Mouse (Mus musculus) brain, embryonic 14.5 days (tissue): ENCODE measurements around the gene Gmds. TPM values are rescaled to one million over a fixed set of nuclear protein-coding genes. Genes with fewer than 3 reads are reported as not detected.

ENCODE experiments used
- DNase-seq: peaks from one replicate; pipeline ENCODE4 v3.0.0-alpha.2; 2011; ENCODE audit warnings: low read depth
- CTCF ChIP-seq: fragments of 200-500 bp; IDR thresholded peaks from 2 replicates; pipeline ENCODE4 v1.5.1; 2012; ENCODE audit warnings: inconsistent platforms, mild to moderate bottlenecking, moderate library complexity, borderline replicate concordance; ENCODE audit not compliant: insufficient read depth, insufficient read length; ENCODE audit errors: extremely low read depth
- POLR2A ChIP-seq: fragments of 200-500 bp; IDR thresholded peaks from 2 replicates; pipeline ENCODE4 v1.6.1; 2012; ENCODE audit warnings: mild to moderate bottlenecking, inconsistent platforms, borderline replicate concordance; ENCODE audit not compliant: poor library complexity, insufficient read depth, insufficient read length, severe bottlenecking; ENCODE audit errors: extremely low read depth
- polyA plus RNA-seq: library from polyadenylated mRNA; depleted of rRNA; stranded (reverse); fragments of >200 nt; gene quantifications from 2 replicates; pipeline ENCODE4 v1.2.3, GENCODE M21; 2012

Gmds gene
- polyA plus RNA-seq, 1 experiment = 19.8 TPM

DNA sequence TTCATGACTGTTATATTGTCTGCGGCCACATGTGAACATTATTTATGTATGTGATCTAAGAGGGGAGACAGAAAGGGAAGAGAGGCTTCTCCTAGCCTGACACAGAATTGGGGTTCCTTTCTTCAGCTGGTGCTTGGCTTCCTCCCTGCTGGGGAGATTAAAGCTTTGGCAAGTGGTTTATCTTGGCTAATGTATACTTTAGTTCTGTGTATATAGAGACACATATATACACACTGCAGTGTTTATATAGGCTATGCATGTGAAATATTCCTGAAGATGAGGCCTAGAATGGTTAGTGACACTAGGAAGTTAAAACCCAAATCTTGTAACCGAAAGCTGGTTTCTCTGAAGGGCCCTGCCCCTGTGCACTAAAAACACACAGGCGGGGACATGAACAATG, 450.0 kb downstream of the Gmds start:
- TF ChIP-seq CTCF (no peak), POLR2A (no peak)
- no peak for DNase-seq

DNA sequence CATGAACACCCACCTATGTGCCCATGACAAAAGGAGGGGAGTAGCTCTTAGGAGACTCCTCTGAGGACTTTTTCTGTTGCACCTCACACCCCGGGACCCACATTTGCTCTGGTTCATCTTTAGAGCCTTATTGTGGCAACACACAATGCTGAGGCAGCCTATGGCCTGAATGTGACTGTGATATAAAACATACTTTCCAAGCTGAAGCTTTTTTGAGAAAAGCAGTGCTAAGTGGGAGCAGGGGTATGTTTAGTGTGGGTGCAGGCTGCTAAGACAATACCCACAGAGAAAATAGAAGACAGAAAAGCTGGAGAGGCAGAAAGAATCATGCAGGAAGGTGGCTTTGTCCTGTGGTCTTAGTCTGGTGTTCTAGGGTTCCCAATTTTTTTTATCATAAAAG, 452.8 kb downstream of the Gmds start:
- TF ChIP-seq POLR2A = no peak
- no peak for TF ChIP-seq CTCF
- no peak for DNase-seq

DNA sequence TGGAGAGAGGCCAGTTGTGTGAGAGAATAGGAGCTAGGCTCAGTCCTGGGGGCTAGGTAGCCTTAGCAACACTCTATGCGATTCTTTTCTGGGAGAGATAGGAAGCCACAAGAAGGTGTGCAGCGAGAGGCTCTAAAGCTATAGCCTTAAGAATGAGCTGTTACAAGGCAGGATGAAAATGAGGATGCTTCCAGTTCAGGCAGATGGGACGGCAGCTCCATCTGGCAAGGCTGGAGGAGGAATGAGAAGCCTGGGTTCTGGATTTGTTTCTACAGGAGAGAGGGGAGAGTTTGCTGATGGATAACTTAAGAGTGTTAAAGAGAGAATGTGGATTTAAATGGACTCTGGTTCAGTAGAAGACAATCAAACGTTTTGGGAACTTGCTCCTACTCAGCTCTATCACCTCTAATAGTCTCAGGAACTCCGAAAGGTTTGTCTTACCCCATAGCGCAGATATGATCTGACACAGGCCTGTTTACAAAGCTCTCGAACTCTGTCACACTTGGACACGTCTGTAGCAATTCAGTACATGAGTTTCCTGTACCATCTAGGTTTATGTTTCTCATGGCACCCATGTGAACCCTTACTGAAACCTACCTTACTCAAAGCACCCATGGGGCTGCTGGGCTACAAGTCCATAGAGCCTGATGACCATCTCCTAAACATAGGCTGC, 459.6 kb downstream of the Gmds start:
- no peak for TF ChIP-seq POLR2A
- no peak for TF ChIP-seq CTCF
- DNase-seq = no peak

DNA sequence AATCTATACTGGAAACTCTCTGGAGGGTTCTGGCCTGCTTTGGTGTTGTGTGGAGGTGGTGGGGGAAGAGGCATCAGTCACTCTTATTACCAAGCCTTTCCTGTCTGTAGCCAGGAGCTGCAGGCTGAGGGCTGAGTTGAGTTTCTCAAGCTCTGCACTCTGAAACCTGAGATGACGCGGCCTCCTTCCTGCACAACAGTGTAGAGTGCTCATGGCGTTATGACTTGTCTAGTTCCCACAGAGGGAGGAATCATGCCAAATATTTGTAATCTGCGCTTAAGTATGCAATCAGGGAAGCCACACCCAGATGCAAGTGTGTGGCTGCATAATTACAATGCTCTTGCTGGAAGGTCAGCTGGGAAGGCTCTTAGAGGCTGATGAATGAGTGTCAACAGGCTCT, 461.5 kb downstream of the Gmds start:
- TF ChIP-seq CTCF = no peak
- no peak for TF ChIP-seq POLR2A
- peak; percentile 13 for DNase-seq

DNA sequence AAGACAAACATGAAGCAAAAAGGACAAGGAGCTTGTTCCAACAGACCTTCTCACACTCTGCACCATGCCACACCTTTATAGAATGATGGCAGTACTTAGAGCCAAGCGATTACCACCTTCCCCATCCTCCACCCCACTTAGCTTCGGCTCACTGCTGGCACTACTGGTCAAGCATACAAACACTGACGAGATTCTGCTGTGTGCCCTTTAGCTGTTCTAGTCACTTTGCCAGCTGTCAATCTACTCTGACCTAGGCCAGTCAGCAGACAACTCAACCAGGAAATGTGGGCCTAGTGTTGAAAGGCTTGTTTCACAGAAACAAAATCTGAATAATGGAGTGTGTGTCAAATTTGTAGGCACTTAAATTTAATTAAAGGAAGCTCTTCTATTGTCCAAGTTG, 464.1 kb downstream of the Gmds start:
- DNase-seq = no peak
- TF ChIP-seq POLR2A = no peak
- TF ChIP-seq CTCF = no peak

DNA sequence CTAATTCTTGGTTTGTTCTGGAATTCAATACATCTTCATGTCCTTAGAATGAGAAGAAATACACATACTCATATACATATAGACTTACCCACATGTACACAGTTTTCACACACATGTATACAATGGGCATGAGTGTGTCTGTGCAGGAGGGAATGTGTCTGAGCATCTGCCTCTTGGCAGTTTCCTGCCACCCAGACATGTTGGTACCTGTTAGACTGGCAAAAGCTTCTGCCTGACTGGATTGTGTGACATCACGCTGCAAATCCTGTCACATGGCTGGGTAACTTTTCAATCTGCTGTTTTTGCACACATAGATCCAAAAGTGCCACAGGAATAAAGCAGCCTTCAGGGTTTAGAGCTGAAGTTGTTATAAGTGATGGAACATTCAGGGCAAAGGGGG, 465.3 kb downstream of the Gmds start:
- peak; percentile 17 for DNase-seq

DNA sequence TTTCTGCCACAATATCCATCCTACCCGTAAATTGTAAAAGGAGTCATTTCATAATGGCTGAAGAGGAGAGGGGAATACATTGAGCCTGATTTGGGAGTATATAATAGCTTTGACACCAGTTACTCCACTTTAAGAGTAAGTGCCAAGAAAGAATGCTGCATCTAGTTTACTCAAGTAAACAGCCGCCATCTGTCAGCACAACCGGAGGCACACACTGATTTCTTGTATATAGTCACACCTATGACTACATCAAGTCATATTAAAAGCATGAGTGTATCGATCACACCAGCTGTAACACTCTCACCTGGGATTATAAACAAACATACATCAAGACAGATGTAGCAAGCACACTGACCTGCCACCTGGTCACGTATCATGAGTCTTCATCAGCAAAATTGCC, 473.8 kb downstream of the Gmds start:
- TF ChIP-seq CTCF (no peak), POLR2A (no peak)
- DNase-seq = peak; percentile 27

More for the DNA sequence above, 465.3 kb downstream of the Gmds start:
- TF ChIP-seq POLR2A (no peak), CTCF (no peak)

DNA sequence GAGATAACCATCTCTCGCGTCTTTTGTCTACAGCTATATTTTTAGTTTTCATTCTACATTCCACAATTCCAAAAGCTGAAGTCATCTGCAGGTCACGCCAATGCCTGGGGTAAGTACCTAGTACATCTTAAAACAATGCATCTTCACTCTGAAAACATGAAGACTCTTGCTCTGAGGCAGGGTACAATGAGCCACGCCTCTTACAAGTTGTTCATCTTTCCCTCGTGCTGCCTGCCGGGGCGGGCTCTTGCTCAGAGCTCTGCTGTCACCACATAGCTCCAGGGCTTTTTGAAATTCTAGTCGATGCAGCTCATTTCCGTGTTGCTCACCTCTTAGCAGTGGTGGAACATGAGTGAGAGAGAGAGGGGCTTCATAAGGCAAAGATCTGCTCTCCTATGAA, 475.1 kb downstream of the Gmds start:
- TF ChIP-seq CTCF (no peak), POLR2A (no peak)
- peak; percentile 7 for DNase-seq

DNA sequence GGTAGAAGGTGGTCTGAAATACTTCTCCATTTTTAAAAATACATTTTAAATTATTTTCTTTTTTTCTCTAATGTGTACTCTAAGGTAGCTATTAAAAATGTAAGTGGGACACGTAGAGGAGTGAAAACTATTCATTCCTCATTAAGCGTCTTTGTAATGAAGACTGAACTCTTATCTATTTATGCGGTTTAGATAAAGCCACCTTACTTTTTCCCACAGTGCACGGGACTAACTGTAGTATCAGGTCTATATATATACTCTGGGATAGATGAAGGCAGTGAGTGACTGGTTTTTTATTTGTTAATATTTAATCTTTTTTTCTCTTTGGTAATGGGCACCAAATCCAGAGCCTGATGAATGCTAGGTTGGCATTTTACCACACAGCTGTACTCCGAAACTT, 478.3 kb downstream of the Gmds start:
- no peak for DNase-seq

DNA sequence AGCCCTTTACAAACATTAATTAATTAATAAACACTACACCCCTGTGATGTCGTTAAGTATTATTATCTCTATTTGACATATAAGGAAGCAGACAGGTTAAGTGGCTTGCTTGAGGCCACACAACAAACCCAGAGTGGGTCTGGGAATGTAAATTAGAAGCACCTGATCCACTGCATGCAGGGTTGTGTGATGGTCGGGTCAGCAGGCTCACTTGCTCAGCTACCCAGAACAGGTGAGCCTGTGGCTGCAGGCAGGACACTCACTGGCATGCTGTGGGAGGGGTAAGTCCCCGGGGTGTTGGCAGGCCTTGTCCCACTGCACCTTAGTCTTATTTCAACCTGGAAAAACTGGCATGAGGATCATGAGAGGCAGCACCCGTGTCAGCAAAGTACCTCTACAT, 484.5 kb downstream of the Gmds start:
- TF ChIP-seq CTCF (no peak), POLR2A (no peak)
- DNase-seq = no peak

More for the DNA sequence above, 478.3 kb downstream of the Gmds start:
- TF ChIP-seq CTCF (no peak), POLR2A (no peak)

DNA sequence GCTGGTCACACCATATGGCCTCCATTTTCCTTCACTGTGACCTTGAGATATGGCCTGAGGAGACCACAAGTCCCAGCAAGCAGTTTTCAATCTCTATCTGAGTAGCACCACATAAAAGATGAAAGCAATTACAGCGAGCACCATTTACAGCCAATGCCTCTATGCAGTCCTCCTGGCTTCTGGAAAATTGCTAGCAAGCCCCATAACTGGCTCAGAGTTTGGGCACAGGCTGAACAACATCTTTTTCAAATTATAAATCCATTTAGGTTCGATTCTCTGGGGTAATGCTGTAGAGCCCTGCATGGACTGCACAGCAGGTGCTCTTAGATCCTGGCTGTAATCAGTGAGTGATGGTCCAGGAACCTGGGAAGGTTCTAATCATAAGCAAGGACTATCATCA, 485.0 kb downstream of the Gmds start:
- TF ChIP-seq POLR2A (no peak), CTCF (no peak)
- peak; percentile 5 for DNase-seq

DNA sequence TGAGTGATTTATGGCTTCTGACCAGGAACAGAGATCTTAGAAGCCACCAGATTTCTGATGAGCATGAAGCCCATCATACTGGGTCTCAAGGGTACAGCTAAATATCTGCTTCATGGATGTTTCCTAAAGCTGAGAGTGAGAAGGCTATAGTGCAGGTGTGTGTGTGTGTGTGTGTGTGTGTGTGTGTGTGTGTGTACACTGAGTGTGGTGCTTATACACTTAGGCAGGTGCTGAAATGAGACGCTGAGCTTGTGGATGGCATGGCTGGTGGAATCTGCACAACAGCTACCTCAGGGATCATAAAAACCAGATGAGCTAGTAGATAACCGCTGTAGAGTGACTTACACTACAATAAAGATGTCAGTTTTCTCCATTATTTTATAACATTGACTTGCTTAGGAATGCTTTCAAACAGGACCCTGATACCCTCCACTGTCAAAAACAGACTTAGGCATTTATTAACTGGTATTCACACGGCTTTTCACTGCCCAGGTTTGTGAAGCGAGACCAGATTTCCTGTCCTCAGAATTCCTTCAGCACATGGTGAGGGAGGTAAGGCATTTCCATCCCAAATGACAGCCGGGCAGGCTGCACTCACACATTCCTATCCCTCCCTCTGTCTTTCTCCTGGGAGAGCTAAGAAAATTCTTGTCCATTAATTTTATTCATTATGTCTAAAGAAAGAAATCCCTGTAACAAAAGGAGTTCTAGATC, 489.1 kb downstream of the Gmds start:
- TF ChIP-seq POLR2A (no peak), CTCF (no peak)
- DNase-seq = no peak

DNA sequence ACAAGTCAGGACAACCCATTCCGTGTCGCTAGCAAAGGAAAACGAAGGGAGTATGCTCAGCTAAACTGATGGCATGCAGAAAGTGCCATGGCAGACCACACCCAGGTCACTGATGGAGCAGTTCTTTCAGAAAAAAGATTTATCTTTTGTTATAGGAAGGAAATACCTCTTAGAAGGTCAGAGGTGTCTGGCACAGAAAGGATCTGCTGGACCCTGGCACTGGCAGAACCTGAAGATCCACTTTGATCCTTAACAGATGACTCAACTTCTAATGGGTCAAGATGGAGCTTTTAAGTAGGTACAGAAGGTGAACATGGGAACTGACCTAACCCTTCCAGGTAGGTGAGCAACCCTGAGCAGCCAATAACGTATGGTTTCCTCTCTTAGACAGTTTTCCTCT, 502.7 kb downstream of the Gmds start:
- DNase-seq = no peak
- TF ChIP-seq POLR2A = no peak
- no peak for TF ChIP-seq CTCF

DNA sequence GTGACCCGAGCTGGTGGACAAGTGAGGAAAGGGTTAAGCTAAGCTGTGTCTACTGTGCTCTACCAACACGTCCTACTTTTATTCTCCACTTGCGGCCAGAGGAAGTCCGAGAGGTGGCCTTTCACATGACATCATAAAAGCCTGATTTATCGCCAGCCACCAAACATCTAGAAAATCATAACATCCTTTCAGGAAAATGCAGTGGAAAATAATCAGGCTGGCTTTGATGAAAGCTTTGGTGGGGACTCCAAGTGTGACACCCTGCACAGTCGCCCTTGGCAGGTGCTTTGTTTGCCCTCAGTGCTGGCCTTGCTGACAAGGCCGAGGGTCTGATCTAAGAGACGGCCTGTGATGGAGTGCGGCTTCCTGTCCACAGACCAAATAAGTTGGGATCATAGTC, 508.2 kb downstream of the Gmds start:
- TF ChIP-seq POLR2A (no peak), CTCF (no peak)
- no peak for DNase-seq

DNA sequence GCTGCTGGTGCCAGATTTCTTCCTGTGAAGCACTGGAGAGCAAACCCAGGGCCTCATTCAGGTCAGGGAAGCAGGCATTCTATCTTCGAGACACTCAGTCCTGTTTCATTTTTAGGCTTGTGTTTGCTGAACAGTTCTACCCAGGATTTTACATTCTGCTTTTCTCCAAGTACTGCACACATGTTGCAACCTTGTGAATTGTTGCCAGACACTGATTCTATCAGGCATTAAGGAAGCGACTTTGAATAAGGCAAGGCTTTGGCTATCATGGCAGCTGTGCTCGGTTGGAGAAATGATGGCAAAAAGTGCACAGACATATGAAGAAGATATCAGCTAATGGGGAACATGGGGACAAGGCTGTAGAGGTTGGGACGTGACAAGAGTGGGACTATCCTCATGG, 510.1 kb downstream of the Gmds start:
- DNase-seq = no peak
- TF ChIP-seq POLR2A (no peak), CTCF (no peak)

DNA sequence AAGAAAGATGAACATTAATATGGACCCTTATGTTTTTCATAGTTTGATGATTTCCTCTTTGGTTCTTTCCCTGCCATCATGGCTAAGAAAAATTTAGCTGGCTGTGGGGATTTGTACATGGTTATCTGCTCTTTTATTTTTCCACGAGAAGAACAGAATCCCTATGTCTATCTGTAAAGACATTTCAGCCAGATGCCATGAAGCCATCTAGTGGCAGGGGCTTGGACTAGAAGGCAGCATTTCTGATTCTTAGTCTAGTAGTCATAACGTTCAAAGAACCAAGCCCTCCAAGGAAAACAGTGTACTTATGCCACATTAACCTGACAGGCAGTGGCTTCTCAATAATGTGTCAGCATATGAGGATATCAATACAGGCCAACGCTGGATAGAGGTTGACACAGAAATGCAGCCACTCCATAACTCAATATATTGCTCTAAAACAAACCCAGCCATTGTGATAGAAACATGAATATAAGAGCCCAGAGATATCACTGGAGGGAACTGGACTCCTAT, 510.7 kb downstream of the Gmds start:
- TF ChIP-seq POLR2A (no peak), CTCF (peak; percentile 9; the same call in 1 of the 2 replicates)
- no peak for DNase-seq
